Mouse (Mus musculus): Measurements from ENCODE around the gene Birc5.
"Not testable (repeated sequence)": the region's sequence is repeated elsewhere in the genome, so short reads cannot be mapped to it uniquely, and the experiment has no call there.

The Birc5 gene

GRCm38 (mm10) chr11:117848985-117849671 is at the start of gene Birc5:
Gene Birc5, plus strand, starts transcription at chr11:117849251.
- peak; percentile 97 for DNase-seq (ENCODE audit: low spot score)

- DNase-seq (ENCODE audit: low spot score) = no peak
Measured at GRCm38 (mm10) chr11:117800038-117800437, 49.0 kb upstream of the Birc5 start.

- DNase-seq (ENCODE audit: low spot score) = no peak
Measured at GRCm38 (mm10) chr11:117801650-117802049, 47.4 kb upstream of the Birc5 start.

DNA sequence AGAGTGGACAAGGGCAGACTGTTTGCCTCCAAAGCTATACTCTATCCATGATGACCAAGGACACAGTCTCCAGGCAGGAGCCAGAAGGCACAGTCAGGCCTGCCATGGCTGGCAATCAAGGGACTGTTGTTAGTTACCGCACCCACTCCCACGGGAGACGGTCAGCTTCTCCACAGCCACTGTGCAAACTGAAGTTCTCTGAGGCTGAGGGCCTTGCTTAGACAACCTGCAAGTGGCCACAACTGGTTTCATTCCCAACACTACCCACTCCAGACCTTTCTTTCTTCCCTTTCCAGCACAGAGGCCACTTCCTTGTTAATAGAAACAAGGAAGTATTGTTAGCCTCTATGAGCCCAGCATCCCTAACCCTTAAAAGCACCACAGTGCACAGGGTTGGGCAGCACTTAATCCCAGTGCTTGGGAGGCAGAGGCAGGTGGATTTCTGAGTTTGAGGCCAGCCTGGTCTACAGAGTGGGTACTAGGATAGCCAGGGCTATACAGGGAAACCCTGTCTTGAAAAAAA is 45.8 kb upstream of the Birc5 start:
- DNase-seq (ENCODE audit: low spot score) = no peak

- DNase-seq (ENCODE audit: low spot score) = no peak
Measured at GRCm38 (mm10) chr11:117806781-117807180, 42.3 kb upstream of the Birc5 start.

DNA sequence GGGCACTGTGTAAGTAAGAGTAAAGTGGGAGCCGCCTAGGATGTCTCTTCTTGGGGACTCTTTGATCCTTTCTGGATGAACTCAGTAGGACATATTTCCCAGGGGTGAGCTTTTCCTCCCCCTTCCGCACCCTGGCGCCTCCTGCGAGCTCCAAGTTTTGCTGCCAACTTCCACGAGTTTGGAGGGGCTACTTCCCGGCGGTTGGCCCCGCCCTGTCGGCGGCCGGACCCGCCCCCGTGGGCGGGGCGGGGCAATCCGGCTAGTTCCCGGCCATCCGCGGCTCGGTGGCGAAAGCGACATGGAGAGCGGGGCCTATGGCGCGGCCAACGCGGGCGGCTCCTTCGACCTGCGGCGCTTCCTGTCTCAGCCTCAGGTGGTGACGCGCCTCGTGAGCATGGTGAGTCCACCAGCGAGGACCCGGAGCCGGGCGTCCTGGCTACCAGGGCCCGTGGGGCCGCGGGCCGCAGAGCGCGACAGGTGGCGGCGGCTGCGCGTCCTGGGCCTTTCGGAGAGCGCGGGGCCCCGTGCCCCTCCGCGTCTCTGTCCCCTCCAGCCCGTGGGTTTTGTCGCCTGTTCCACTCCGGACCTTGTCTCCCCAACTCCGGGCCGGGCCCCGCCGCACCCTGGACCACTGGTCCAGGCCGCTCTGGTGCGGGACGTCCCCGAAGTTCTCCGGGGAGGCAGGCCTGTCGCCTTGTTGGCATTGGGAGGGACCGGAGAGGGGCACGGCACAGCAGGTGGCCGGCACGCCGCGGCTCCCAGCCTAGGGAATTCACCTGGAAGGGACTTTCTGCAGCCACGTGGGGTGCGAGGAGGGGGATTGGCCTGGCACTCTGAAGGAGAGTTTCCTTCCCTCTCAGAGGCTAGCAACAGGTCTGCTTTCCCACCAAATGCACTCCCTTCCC is 39.4 kb upstream of the Birc5 start, which contains the start of the genes Gm20708 and Syngr2:
Gene Gm20708 (plus strand): TSS at position 262 of the 905 bp plus-strand sequence.
Gene Syngr2 (plus strand): TSS at position 262 of the 905 bp plus-strand sequence.
- DNase-seq (ENCODE audit: low spot score) = peak; percentile 80

GRCm38 (mm10) chr11:117810401-117811046 is 38.5 kb upstream of the Birc5 start:
- peak; percentile 78 for DNase-seq (ENCODE audit: low spot score)

DNA sequence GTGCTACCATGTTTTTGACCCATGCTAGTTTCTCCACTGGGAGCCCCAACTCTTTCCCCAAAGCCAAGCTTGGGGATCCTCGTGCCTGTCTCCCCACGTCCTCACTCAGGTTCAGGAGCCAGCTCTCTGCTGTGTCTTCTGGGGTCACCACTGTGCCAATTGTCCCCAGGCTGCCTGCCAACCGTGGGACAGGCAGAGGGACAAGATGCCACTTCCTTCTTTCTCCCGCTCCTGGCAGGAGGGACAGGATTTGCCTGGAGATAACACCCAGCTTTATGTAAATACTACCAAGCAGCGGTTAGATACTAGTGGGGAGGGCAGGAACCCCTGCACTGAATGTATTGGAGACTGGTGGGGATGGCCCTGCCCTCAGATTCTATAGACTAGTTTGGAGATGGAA is 35.2 kb upstream of the Birc5 start:
- DNase-seq (ENCODE audit: low spot score) = no peak

DNA sequence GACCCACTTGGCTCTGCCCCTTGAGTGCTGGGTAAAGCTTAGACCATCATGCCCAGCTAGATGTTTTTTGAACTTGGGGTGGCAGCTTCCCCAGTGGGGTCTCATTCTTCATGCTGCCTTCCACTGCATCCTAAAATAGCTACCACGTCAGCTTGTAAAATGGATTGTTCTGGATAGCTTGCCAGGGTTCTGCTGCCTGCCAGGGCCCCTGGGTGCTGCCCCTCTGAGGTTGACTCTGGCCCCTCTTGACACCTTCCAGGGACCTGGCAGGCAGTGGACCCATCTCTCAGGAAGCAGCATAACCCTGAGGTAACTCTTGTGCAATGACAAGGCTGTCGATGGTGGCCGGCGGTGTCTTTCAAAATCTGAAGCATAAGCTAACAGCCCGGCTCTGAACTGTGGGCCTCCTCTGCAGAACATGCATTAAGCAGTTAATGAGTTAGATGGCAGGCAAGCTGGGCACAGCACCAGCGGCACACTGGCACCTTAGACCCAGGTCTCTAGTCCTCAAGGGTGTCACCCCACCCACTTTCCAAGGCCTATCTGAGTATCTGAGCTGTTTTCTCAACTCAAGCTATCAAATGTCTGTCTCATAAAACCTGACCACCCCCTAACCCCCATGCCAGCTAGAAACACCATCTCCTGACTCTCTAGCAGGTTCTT is 34.2 kb upstream of the Birc5 start:
- DNase-seq (ENCODE audit: low spot score) = no peak

DNA sequence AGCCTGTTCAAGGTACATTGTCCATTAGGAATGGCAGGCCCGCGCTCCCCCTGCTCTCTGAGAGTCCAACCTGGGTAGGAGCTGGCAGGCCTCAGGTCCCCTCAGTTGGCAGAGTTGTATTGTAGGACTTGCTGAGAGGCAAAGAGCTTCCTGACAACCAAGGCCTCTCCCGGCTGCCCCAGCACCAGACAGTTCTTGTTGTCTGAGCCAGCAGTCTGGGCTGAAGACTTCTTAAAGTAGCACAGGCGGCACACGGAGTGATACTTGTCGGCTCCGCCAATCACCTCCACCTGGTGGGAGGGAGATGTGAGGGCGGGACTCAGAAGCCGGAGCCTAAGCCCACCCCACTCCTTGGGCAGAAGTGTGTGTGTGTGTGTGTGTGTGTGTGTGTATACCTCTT is 33.2 kb upstream of the Birc5 start:
- DNase-seq (ENCODE audit: low spot score) = not testable (repeated sequence)

- DNase-seq (ENCODE audit: low spot score) = no peak
Measured at GRCm38 (mm10) chr11:117816389-117816996, 32.6 kb upstream of the Birc5 start.

- DNase-seq (ENCODE audit: low spot score) = no peak
Measured at GRCm38 (mm10) chr11:117819095-117819494, 30.0 kb upstream of the Birc5 start.

DNA sequence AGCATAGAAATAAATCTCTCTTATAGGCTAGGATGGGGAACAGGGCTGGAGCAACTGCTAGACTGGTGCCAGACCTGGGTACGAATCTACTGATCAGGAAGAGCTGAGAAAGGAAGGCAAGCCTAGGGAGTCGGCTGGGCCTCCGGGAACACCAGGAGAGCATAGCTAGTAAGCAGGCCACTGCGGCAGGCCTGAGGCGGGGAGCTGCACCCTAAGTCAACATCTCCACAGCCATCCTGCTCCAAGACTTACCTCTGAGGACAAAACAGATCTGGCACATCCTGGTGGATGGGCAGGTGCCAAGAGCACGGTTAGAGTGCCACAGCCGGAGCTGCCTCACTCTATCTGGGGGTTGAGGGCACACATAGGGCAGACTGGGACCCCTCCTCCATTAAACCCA is 28.9 kb upstream of the Birc5 start:
- no peak for DNase-seq (ENCODE audit: low spot score)

DNA sequence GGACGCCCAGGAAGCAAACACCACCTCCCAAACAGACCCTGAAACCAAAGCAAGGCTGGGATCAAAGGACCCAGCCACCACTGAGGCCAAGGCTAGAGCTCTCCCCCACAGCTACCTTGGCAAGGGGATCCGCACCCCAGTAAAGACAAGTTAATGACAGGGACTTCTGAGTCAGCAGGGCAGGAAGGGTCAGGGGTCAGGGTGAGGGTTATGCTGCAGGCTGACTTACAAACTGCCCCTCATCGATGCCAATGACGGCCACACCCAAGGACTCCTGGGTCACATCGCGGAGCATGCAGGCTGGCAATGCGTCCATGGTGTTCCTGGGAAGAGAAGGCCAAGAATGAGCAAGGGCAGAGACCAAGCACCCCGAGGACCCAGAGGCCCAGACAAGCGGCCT is 27.2 kb upstream of the Birc5 start:
- DNase-seq (ENCODE audit: low spot score) = no peak

DNA sequence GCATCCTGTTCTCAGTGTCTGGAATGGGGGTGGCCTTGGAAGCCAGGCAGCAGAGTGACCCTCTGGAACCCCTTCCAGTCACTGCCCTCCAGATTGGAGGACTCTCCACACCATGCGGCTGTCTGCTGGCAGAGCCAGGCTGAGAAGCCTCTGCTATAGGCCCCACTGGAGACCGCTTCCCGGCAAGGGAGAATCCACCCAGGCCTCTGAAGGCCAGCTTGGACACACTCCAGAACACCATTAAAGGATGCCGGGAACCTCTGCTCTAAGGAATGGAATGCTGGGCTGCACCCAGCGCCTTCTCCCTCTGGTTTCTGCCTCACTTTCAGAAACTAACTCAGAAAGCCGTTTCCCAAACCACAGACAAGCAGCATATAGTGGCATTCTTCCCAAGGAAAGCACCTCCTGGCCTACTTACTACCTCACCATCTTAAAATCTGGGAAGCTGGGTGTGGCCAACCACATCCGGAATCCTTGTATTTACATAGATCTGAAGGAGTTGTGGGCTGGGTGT is 26.3 kb upstream of the Birc5 start:
- DNase-seq (ENCODE audit: low spot score) = no peak

GRCm38 (mm10) chr11:117823411-117823810 is 25.6 kb upstream of the Birc5 start:
- DNase-seq (ENCODE audit: low spot score) = no peak

GRCm38 (mm10) chr11:117824060-117824969 is 24.7 kb upstream of the Birc5 start:
- DNase-seq (ENCODE audit: low spot score) = peak; percentile 81

GRCm38 (mm10) chr11:117825333-117826101 is 23.5 kb upstream of the Birc5 start, which contains the start of the genes Afmid and Tk1:
Gene Afmid, plus strand, starts transcription at chr11:117825924.
Gene Tk1, minus strand, starts transcription at chr11:117826092.
- peak; percentile 90 for DNase-seq (ENCODE audit: low spot score)

GRCm38 (mm10) chr11:117826164-117826563 is 22.9 kb upstream of the Birc5 start:
- peak; percentile 49 for DNase-seq (ENCODE audit: low spot score)

Measured in yolk sac, embryonic 10.5 days (tissue).